Mouse (Mus musculus) midbrain, postnatal 0 days (tissue): ENCODE data around the gene Ufm1. TPM values are rescaled to one million over a fixed set of nuclear protein-coding genes. Genes with fewer than 3 reads are reported as not detected.

Experiments used
- ATAC-seq: fragments of 200-750 bp; cut with Nextera tagmentation; 2 replicates; pipeline ENCODE4 v1.8.0; 2017; ENCODE audit warnings: moderate number of reproducible peaks, mild to moderate bottlenecking, moderate TSS enrichment, moderate library complexity; ENCODE audit not compliant: low FRiP score
- DNase-seq: peaks from one replicate; pipeline ENCODE4 v3.0.0-alpha.2; 2015; ENCODE audit warnings: low spot score
- H3K27ac ChIP-seq: fragments of 300-500 bp; sonication (generic); 2 replicates; pipeline ENCODE4 v1.5.1; 2014; ENCODE audit warnings: low read depth, mild to moderate bottlenecking, low read length, mixed read lengths
- H3K27me3 ChIP-seq: fragments of 300-500 bp; sonication (generic); 2 replicates; pipeline ENCODE4 v1.6.1; 2014; ENCODE audit warnings: low read length, control low read depth, mixed read lengths; ENCODE audit not compliant: insufficient read depth
- H3K36me3 ChIP-seq: fragments of 300-500 bp; sonication (generic); 2 replicates; pipeline ENCODE4 v1.6.1; 2014; ENCODE audit warnings: low read length, control low read depth, mixed read lengths; ENCODE audit not compliant: insufficient read depth
- H3K4me1 ChIP-seq: fragments of 300-500 bp; sonication (generic); 2 replicates; pipeline ENCODE4 v1.6.1; 2014; ENCODE audit warnings: mild to moderate bottlenecking, control low read depth, antibody characterized with exemption, low read length, mixed read lengths; ENCODE audit not compliant: insufficient read depth
- H3K4me2 ChIP-seq: fragments of 300-500 bp; sonication (generic); 2 replicates; pipeline ENCODE4 v1.6.1; 2014; ENCODE audit warnings: low read depth, mild to moderate bottlenecking, low read length, mixed read lengths; ENCODE audit not compliant: poor library complexity, severe bottlenecking
- H3K4me3 ChIP-seq: fragments of 300-500 bp; sonication (generic); 2 replicates; pipeline ENCODE4 v1.5.1; 2014; ENCODE audit warnings: low read depth, mild to moderate bottlenecking, low read length, moderate library complexity
- H3K9ac ChIP-seq: fragments of 300-500 bp; sonication (generic); replicated peaks from 2 replicates; pipeline ENCODE4 v1.6.1; 2014; ENCODE audit warnings: mild to moderate bottlenecking, low read length, moderate library complexity, mixed read lengths; ENCODE audit not compliant: poor library complexity, severe bottlenecking
- H3K9me3 ChIP-seq: fragments of 300-500 bp; sonication (generic); 2 replicates; pipeline ENCODE4 v1.6.1; 2016; ENCODE audit warnings: low read length, control low read depth
- CTCF ChIP-seq: IDR thresholded peaks from 2 replicates; pipeline ENCODE4 v1.5.1; 2016; ENCODE audit warnings: antibody characterized with exemption, mild to moderate bottlenecking
- WGBS: fragments of 180-500 bp; shearing (Covaris S2); extraction: QIAGEN DNeasy Blood & Tissue Kit; methylation state at CpG from one replicate; pipeline ENCODE4 v1.1.7; 2014; 5-methylcytosine and 5-hydroxymethylcytosine counted together
- polyA plus RNA-seq: library from polyadenylated mRNA; unstranded; fragments of >200 nt; fragmentation: Nextera tagmentation; extraction: Ambion mirVana; gene quantifications from 2 replicates; pipeline ENCODE4 v1.2.1, GENCODE M21; 2015
- total RNA-seq: library from RNA; depleted of rRNA; stranded (reverse); fragments of >200 nt; gene quantifications from 2 replicates; pipeline ENCODE4 v1.2.3, GENCODE M21; 2014; rRNA removed

Ufm1 gene
- total RNA-seq = 28.1 and 33.1 TPM in 2 replicates
- 73.7 and 83.4 TPM in 2 replicates for polyA plus RNA-seq

DNA sequence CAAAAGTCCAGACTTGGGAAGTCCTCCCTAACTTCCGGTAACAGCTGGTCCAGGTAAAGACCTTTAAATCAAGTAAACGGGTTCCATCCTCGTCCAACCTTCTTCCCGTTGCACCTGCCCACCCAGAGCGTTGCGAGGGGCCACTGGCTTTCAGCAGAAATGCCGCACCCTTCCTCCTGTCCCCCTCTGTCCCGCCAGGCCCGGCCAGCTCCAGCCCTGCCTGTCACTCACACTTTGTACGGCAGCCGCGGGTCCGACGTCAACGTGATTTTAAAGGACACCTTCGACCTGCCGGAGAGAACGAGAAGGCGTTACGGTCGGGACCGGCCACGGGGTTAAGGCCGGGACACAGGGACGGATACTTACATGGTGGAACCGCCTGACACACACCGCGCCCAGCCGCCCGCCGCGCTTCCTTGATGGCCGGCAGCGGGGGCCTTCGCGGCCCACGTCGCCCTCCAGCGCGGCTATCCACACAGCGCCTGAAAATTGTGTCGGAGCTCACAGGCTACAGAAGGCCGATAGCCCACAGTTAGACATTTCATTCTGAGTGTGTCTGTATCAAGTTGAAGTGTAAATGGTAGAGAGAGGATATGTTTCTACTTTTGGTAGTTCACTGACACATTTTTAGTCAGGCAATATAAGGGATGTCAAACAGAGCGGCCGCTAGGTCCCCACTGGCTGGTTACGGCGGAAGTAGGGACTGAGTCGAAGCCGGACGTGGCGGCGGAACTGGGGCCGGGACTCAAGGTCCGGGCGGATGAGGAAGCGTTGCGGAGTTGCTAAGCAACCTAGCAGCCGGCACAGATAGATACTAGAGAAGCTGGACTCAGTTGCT is at the start of gene Ufm1:
TSS of gene Ufm1 (minus strand) at position 448 of the 838 bp plus-strand sequence.
- Histone ChIP-seq H3K4me3 (peak within 1 kb of the TSS; percentile 72), H3K27me3 (no peaks in the 10 kb centered on the region), H3K36me3 (peaks cover 20% of the 10 kb centered on the region; the same call in 1 of the 2 replicates), H3K9me3 (no peaks in the 10 kb centered on the region), H3K4me1 (no peaks in the 10 kb centered on the region), H3K9ac (peak within 1 kb of the TSS; percentile 74), H3K27ac (0 out of 2 replicates have a peak within 1 kb of the TSS, but pooled peaks have one; percentile 43), H3K4me2 (peak within 1 kb of the TSS; percentile 90)
- peak; percentile 99 for ATAC-seq
- DNase-seq = peak; percentile 98
- WGBS = under 1% methylated on average over 58 of the region's 58 CpGs
- no peak for TF ChIP-seq CTCF

DNA sequence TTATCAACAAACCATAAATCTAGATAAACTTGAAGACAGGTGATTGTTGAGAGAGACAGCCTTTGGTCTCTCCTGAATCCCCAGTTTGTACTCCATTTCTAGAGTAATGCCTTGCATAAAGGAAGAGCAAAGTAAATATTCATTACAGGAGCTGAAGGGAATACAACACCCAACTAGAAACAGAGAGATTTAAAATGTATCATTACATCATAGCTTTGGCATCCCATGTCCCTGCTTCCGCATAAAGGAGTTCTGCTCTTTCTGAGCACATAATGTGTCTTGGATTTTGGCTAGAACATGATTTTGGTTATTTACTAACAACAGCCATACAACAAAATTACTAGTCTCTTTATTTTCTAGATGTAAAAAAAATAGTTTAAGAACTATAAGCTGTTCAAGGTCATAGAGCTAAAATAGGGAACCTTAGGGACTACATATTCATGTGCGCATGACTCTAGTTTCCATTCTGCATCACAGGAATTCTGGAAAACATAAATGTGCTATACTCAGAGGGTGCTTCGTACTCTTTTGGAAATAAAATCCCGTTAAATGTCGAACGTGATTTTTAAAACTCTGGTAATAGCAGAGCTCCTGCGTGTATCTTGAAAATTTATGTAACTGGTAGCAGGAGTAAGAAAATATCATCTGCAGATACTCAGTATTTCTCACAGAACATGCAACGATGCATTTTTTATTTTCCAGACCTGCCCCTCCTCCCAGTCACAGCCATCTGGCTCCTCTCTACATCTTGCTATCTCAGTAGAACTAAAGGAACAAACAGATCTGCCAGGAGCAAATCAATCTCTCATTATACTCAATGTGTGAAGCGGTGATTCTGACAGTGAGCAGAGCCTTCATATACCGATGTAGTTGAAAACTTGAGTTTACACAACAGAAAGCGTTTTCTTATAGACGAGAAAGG is 27.2 kb upstream of the Ufm1 start:
- 89% methylated on average over 12 of the region's 12 CpGs for WGBS
- no peak overlapping the region for H3K9ac ChIP-seq
- H3K27me3 ChIP-seq = no peaks in the 10 kb centered on the region
- ATAC-seq (no peak), DNase-seq (peak; percentile 5)
- no peak overlapping the region for H3K4me2 ChIP-seq
- H3K36me3 ChIP-seq = no peaks in the 10 kb centered on the region
- no peak overlapping the region for H3K27ac ChIP-seq
- H3K4me3 ChIP-seq = no peak overlapping the region
- no peaks in the 10 kb centered on the region for H3K4me1 ChIP-seq
- no peak for TF ChIP-seq CTCF
- no peaks in the 10 kb centered on the region for H3K9me3 ChIP-seq

DNA sequence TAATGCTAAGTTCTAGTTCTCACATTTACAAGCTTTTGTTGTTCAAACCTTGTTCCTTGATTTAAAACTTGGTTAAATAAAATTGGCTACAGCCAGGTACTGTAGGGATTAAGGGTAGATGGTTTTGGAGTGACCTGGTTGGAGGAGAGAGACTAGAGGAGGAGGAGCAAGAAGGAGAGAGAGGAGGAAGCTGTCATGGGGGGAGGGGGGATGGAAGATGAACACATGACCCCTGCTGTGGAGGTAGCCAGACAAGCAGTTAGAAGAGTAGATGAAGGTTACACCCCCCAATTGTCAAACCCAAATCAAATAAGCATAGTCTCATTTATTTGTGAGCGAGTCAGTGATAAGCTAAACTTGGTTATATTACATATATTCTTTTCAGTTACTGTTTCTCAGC is 8.0 kb upstream of the Ufm1 start:
- no peaks in the 10 kb centered on the region for H3K9me3 ChIP-seq
- H3K4me1 ChIP-seq = no peaks in the 10 kb centered on the region
- 84% methylated on average over 1 of the region's 1 CpGs for WGBS
- H3K4me3 ChIP-seq = no peak overlapping the region
- H3K27ac ChIP-seq = no peak overlapping the region
- H3K36me3 ChIP-seq = no peaks in the 10 kb centered on the region
- H3K4me2 ChIP-seq = no peak overlapping the region
- ATAC-seq (no peak), DNase-seq (no peak)
- H3K27me3 ChIP-seq = no peaks in the 10 kb centered on the region
- no peak overlapping the region for H3K9ac ChIP-seq
- TF ChIP-seq CTCF = no peak

DNA sequence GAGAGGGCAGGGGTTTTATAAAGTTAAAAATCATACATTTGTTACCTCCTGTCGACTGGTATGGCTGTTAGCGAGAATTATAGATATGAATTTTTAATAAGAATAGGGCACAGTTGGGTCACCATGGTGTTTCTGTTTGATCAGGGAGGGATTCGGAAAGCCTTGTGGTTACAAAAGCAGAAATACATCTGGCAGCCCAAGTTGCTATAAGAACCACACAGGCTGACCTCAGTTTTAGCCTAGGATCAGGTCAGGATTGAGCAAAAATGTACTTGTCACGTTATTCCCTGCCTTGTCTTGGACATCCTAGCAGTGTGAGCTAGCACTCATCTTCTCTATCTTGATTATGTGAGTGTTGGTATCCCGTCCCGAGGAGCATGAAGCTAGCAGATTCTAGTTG is 6.9 kb upstream of the Ufm1 start:
- Histone ChIP-seq H3K27ac (no peak overlapping the region), H3K9me3 (no peaks in the 10 kb centered on the region), H3K4me1 (no peaks in the 10 kb centered on the region), H3K4me2 (no peak overlapping the region), H3K4me3 (no peak overlapping the region), H3K9ac (no peak overlapping the region), H3K27me3 (no peaks in the 10 kb centered on the region), H3K36me3 (no peaks in the 10 kb centered on the region)
- ATAC-seq (no peak), DNase-seq (no peak)
- no peak for TF ChIP-seq CTCF
- WGBS = 82% methylated on average over 6 of the region's 6 CpGs

DNA sequence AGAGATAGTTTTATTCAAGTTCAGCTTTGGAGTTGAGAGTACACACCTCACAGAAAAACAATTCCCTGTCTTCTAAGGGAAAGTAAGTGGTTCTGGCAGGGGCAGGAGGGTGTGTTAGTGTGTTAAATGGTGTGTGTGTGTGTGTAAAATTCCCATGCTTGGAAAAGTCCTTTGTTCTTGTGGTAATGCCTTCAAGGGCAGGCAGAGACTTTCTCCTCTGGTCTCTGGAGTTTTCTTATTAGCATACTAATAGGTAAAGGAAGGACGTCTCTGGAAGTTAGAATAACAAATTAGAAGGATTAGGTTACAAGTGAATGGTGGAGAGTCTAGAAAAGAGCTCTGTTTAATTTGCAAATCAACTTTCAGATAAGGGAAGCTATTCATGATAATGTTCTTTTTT is 5.6 kb upstream of the Ufm1 start:
- Histone ChIP-seq H3K27me3 (no peaks in the 10 kb centered on the region), H3K4me2 (no peak overlapping the region), H3K27ac (no peak overlapping the region), H3K36me3 (no peaks in the 10 kb centered on the region), H3K4me3 (no peak overlapping the region), H3K9me3 (no peaks in the 10 kb centered on the region), H3K4me1 (no peaks in the 10 kb centered on the region), H3K9ac (no peak overlapping the region)
- WGBS = 12% methylated on average over 1 of the region's 1 CpGs
- no peak for DNase-seq
- TF ChIP-seq CTCF = no peak
- ATAC-seq = no peak
